Mouse (Mus musculus) macrophage (primary cell): ENCODE data around the gene Pou6f1. TPM values are rescaled to one million over a fixed set of nuclear protein-coding genes. Genes with fewer than 3 reads are reported as not detected.
"Not testable (repeated sequence)": the region's sequence is repeated elsewhere in the genome, so short reads cannot be mapped to it uniquely, and the experiment has no call there.

Source experiments
- H3K27ac ChIP-seq: fragments of 350-480 bp; formaldehyde crosslinking; 2 replicates; pipeline ENCODE4 v1.9.0; 2021
- H3K36me3 ChIP-seq: fragments of 350-480 bp; formaldehyde crosslinking; 2 replicates; pipeline ENCODE4 v1.9.0; 2021; ENCODE audit errors: inconsistent target
- H3K4me3 ChIP-seq: fragments of 350-480 bp; formaldehyde crosslinking; 2 replicates; pipeline ENCODE4 v1.9.0; 2021; ENCODE audit errors: inconsistent target
- H3K79me2 ChIP-seq: fragments of 350-480 bp; formaldehyde crosslinking; 2 replicates; pipeline ENCODE4 v1.9.0; 2021; ENCODE audit errors: inconsistent target
- WGBS: methylation state at CpG from one replicate; pipeline ENCODE4 v1.1.7; 2026; ENCODE audit warnings: inconsistent platforms; ENCODE audit not compliant: missing documents; 5-methylcytosine and 5-hydroxymethylcytosine counted together
- polyA plus RNA-seq: library from polyadenylated mRNA; stranded (reverse); fragments of 250-400 nt; gene quantifications from 3 replicates; pipeline ENCODE4 v1.2.4, GENCODE M21; 2018; ENCODE audit warnings: inconsistent platforms

Gene Pou6f1
- polyA plus RNA-seq, 1 experiment from 2014 or later, result 11.4 TPM

DNA sequence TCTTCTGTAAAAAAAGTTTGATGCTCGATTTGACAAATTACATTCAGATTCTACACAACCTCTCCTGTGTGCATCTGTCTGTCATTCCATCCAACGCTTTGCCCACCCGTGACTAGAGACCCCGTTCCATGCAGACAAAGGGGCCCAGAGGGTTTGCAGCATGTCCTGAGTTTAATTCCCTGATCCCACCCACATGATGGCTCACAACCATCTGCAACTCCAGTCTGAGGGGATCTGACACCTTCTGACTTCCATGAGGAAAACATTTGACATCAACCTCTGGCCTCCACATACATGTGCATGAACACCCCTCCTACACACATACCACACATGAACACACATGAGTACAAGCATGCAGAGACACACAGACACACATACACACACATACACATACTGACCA lies 58.4 kb downstream of the Pou6f1 start:
- H3K27ac ChIP-seq, result no peak overlapping the region
- H3K79me2 ChIP-seq, result no peaks in the 10 kb centered on the region
- H3K4me3 ChIP-seq, result no peak overlapping the region
- WGBS, result 74% methylated on average over 4 of the region's 4 CpGs
- H3K36me3 ChIP-seq, result no peaks in the 10 kb centered on the region

DNA sequence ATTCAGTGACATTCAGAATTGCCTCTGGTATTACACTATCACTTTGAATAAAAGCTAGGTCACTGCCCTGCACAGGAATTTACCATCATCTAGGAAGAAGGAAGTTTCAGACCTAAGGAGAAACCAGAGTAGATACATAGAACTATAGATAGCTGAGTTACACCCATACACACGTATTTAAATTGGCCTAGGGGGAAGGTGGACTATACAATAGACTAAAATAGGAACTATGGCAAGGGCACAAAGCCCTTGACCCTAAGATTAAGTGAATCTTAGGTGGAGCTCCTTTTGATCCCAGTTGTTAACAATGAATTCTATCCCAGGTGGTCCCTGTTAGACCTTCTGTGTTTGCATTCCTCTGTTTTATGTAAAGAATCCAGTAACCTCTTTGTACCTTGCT lies 58.8 kb downstream of the Pou6f1 start:
- not testable (repeated sequence) for H3K27ac ChIP-seq, H3K36me3 ChIP-seq, H3K4me3 ChIP-seq, H3K79me2 ChIP-seq
- 47% methylated on average over 1 of the region's 1 CpGs for WGBS

DNA sequence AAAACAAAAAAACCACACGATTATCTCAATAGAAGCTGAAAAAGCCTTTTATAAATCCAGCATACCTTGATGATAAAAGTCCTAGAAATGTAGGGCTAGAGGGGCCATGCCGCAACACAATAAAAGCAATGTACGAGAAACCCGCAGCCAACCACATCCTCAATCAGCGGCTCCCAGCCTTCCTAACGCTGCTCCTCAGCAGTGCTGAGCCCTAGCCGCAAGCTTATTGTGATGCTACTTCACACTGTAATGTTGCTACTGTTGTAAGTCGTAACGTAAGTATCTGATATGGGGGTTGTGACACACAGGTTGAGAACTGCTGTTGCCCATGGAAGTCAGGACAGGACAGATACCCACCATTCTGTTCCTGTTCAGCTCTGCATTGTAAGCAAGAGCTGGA lies 60.4 kb downstream of the Pou6f1 start:
- WGBS, result 92% methylated on average over 9 of the region's 9 CpGs
- Histone ChIP-seq H3K36me3 (no peaks in the 10 kb centered on the region), H3K79me2 (no peaks in the 10 kb centered on the region), H3K27ac (no peak overlapping the region), H3K4me3 (no peak overlapping the region)

DNA sequence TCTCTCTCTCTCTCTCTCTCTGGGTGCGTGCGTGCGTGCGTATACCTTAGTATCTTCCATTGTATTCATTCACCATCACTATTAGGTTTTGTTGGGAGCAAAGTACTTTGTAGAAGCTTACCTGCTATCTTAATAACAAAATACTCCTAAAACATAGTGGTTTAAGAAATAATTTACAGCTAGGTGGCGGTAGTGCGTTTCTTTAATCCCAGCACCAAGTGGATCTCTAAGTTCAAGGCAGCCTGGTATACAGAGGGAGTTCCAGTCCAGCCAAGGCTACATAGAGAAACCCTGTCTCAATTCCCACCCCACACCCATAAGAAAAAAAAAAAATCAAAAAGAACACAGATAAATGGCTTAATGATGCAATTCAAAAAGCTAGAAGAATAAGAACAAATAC lies 61.9 kb downstream of the Pou6f1 start:
- Histone ChIP-seq H3K79me2 (no peaks in the 10 kb centered on the region), H3K36me3 (no peaks in the 10 kb centered on the region), H3K27ac (no peak overlapping the region), H3K4me3 (no peak overlapping the region)
- WGBS, result 81% methylated on average over 6 of the region's 6 CpGs

DNA sequence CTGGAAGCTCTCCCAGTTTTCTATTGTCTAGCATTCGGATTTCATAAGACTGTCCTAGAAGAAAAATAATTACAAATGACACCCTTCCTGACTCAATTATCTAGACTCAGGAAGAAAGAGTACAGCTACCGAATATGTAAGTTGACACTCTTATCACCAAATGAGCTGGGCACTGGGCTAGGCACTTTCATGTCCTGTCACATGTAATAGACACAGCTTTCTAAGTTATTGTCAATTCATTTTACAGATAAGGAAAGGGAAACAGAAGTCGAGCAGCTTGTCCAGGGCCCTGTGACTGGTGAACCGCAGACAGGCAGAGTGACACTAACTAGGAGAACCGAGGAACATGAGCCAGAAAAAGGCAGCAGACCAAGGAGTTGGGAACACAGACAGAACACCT lies 71.9 kb downstream of the Pou6f1 start:
- Histone ChIP-seq H3K4me3 (no peak overlapping the region), H3K36me3 (no peaks in the 10 kb centered on the region), H3K27ac (no peak overlapping the region), H3K79me2 (no peaks in the 10 kb centered on the region)
- 91% methylated on average over 5 of the region's 5 CpGs for WGBS

DNA sequence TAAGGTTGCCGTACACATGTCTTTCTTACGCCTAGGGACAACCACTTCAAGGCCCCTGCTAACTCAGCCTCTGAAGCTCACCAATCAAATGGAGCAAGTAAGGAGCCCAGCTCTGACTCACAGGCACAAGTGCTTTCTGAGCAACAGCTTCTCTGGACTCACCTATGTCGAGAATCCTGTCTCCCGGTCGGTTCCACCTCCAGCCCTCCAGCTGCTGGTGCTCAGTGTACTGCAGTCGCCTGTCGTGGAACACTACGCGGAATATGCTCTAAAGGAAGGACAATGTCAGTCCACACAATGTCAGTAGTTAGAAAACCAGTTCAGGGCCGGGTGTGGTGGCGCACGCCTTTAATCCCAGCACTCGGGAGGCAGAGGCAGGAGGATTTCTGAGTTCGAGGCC lies 74.4 kb downstream of the Pou6f1 start:
- WGBS, result 89% methylated on average over 13 of the region's 14 CpGs
- Histone ChIP-seq H3K4me3 (no peak overlapping the region), H3K36me3 (no peaks in the 10 kb centered on the region), H3K27ac (no peak overlapping the region), H3K79me2 (no peaks in the 10 kb centered on the region)

Other genes starting within 250 kb of the Pou6f1 start
- not detected in 3 replicates for gene Methig1, start 246.8 kb downstream of the Pou6f1 start, polyA plus RNA-seq
- not detected in 3 replicates for gene Mettl7a2, start 246.8 kb downstream of the Pou6f1 start, polyA plus RNA-seq
- not detected in 3 replicates for gene Higd1c, start 235.4 kb downstream of the Pou6f1 start, polyA plus RNA-seq
- gene Gm5475, start 177.8 kb downstream of the Pou6f1 start, polyA plus RNA-seq, result not detected in 3 replicates
- 39.5 to 63.4 TPM (median 40.8 TPM) in 3 replicates for gene Slc11a2, start 174.9 kb downstream of the Pou6f1 start, polyA plus RNA-seq
- gene Letmd1, start 131.0 kb downstream of the Pou6f1 start, polyA plus RNA-seq, result 34.8 to 38.4 TPM (median 34.8 TPM) in 3 replicates
- gene Csrnp2, start 104.5 kb downstream of the Pou6f1 start, polyA plus RNA-seq, result 1.7 to 2.1 TPM (median 1.8 TPM) in 3 replicates
- gene Tfcp2, start 48.0 kb downstream of the Pou6f1 start, polyA plus RNA-seq, result 5.4 to 10.9 TPM (median 6.5 TPM) in 3 replicates
- gene Dazap2, start 15.4 kb upstream of the Pou6f1 start, polyA plus RNA-seq, result 368 to 447 TPM (median 386 TPM) in 3 replicates
- 54.7 to 86.5 TPM (median 73.9 TPM) in 3 replicates for gene Smagp, start 37.0 kb upstream of the Pou6f1 start, polyA plus RNA-seq
- gene Bin2, start 69.6 kb upstream of the Pou6f1 start, polyA plus RNA-seq, result 51.1 to 71.1 TPM (median 65.5 TPM) in 3 replicates
- gene Cela1, start 87.9 kb upstream of the Pou6f1 start, polyA plus RNA-seq, result 19.3 to 52.8 TPM (median 22.6 TPM) in 3 replicates
- 63.8 to 75.4 TPM (median 64.7 TPM) in 3 replicates for gene Galnt6, start 129.4 kb upstream of the Pou6f1 start, polyA plus RNA-seq
- 0.11 TPM in 2 of 3 replicates, not detected in the other for gene Slc4a8, start 161.8 kb upstream of the Pou6f1 start, polyA plus RNA-seq